Mouse (Mus musculus) right cerebral cortex, postnatal 36 days (tissue): ENCODE data around the gene Wasf3.
"Not testable (repeated sequence)": the region's sequence is repeated elsewhere in the genome, so short reads cannot be mapped to it uniquely, and the experiment has no call there.

Experiments used
- DNase-seq, 2 experiments: peaks; one replicate each; pipeline ENCODE4 v3.0.0; 2022; ENCODE audit warnings: low spot score in 2 of 2, mixed read lengths in 1 of 2

The Wasf3 gene

DNA sequence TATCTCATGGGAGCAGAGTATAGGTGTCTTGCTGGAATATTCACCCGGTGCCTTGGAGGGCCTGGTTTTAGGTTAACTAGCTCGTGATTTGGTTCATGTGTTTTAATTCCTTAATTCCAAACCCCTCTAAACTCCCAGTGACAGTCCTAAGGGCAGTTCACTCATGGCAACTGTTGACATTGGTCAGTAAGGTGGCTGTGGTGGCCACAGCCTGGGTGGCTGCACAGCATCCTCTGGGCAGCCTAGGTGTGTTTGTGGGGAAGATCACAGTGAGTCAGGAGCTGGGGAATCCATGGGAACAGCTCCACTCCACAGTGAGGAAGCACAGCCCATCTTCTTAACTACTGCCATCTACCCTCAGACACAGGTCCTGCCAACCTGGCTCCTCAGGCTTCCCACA is 61.8 kb downstream of the Wasf3 start:
- DNase-seq = no peak

DNA sequence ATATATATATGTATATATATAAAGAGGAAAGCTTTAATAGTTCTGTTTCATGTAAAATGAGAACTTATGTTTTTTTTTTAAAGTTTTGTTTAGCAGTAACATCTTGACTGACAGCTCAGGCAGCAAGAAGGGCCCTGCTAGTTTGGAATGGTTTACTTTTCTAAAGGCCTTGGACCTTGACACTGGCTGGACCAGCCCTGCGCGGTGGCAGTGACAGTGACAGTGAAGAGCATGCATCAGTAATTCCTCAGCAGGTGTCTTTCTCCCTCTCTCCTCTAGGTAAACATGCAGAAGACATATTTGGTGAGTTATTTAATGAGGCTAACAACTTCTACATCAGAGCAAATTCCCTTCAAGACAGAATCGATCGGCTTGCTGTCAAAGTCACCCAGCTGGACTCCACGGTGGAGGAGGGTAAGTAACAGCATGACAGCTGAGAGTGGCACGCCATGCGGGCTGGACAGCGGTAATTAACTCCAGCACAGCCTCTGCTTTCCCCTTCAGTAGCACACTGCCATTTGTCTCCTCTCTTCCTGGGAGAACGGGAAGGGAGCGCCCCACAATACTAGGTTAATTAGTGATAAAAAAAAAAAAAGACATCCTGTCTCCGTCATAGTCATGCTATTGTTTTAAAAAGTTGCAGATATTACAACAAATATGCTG is 66.9 kb downstream of the Wasf3 start:
- no peak for DNase-seq

DNA sequence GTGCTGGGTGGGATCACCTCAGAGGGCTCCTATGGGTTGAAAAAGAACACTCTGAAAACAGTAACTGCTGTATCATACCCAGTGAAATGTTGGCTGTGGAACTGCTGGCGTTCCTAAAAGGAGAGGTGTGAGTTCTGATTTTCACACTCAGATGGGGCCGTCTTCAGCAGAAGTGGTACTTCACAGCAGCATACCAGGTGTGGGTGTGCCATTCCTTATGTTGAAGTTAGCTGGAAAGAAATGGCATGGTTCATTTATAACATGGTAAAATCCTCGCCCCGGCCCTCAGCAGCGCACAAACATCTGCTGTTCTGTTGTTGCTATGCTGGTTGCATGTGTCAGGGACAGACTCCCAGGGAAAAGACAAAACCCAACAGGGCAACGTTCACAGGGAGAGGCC is 68.8 kb downstream of the Wasf3 start:
- DNase-seq = peak; percentile 25 to 37

DNA sequence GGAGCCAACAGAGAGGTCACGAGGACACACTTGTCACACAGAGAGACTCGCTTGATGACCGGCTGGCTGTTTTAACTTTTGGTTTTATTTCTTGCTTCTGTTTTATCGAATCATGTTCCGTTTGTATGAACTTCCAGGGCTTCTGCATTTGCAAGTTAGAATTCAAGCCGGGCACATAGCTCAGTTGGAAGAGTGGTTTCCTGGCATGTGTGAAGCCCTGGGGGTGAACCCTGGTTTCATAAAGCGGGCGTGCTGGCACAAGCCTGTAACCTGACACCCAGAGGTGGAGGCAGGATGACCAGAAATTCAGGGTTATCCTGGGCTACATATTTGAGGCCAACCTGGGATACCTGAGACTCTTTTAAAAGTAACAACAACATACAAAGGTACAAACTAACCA is 76.8 kb downstream of the Wasf3 start:
- no peak for DNase-seq

DNA sequence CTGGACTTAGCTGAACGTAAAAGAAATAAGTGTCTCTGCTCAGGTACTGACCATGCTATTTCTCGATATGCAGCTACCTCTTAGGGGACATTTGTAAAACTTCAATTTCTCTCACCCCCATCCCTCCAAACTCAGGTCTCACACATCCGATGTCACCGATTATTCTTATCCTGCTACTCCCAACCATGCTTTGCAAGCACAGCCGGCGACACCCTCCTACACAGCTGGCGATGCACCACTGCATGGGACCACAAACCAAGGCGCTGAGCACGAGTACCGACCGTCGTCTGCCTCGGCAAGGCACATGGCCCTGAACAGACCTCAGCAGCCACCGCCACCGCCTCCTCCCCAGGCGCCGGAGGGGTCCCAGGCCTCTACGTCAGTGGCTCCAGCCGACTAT is 81.9 kb downstream of the Wasf3 start:
- peak in 1 of 2 experiments; percentile 22 for DNase-seq

DNA sequence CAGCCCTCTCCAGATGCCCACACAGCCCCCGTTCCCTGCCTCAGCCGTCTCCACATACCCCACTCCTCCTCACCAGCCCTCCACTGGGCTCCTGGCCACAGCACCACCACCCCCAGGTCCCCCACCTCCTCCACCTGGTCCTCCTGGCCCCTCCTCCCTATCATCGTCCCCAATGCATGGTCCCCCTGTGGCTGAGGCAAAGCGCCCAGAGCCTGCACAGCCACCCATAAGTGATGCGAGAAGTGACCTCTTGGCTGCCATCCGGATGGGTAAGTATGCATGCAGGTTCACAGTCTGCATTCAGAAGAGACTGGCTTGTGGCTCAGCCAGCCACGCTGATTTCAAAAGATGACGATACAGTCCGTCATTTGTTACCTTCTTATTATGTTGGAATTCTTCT is 83.5 kb downstream of the Wasf3 start:
- DNase-seq = no peak

DNA sequence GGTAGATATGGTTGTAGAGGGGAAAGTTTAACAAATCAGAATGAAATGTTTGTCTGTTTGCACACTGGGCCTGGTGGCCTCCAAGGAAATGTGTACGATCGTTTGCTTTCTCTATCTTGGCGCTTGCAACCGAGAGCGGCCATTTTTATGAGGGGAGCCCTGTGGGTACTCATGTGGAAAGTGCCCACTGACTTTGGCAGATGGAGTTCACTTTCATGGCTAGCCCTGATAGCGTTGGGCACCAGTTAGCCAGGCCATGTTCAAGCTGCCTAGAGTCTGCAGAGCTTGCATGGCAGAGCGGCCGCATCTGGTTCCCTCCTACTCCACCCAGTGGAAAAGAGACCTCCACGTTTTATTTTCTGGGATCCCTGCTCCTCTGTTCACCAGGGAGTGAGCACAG is 86.0 kb downstream of the Wasf3 start:
- DNase-seq = no peak

DNA sequence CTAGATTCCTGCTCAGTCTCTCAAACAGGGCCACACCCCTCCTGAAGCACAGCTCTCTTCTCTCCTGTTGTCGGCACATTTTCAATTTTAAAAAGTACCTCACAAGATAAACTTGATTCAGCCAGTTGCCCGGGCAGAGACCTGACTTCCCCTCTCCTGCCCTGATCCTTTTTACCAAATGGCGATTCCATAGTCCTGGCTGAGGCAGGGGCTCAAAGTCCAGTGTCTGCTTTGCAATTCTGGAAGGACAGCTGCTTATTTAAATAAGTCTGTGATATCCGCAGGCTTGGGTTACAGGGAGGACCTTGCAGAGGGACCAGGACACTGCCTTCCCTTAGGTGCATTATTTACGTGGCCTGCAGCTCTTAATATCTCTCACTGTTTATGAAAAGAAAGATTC is 86.5 kb downstream of the Wasf3 start:
- DNase-seq = no peak

DNA sequence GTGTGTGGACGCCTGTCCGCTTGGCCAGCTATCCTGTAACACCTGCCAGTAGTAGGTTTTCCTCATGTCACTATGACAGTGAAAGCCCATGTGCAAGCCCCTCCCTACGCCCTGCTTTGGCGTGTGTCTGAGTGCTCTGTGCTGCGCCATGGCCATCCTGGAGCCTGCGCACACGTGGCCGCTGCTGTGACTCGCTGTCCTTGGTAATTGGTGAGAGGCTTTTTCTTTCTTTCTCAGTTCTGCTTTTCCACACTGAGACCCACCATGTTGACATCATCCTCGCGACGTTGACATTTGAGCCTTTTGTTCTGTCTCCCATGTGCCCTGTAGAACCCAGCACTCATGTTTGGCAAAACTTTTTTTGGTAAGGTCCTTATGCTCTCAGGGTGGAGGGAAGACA is 87.0 kb downstream of the Wasf3 start:
- DNase-seq = no peak

DNA sequence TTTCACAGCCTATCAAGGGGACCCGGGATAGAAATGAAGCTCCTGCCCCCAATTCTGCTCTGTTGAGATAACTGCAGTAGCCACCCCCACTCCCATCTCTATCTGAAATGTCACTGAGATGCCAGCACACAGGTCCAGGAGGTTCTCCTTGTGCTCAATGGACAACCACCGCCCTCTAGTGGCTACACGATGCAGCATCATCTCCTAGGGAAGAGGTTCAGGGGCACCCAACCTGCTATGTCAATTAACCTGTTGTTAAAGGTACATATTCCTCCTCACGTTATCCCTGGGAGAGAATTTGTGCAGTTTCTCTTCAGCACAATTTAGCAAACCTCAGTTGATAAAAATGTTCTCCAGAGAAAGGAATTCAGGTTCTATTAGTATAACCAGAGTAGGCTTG is 94.8 kb downstream of the Wasf3 start:
- DNase-seq = peak; percentile 29

DNA sequence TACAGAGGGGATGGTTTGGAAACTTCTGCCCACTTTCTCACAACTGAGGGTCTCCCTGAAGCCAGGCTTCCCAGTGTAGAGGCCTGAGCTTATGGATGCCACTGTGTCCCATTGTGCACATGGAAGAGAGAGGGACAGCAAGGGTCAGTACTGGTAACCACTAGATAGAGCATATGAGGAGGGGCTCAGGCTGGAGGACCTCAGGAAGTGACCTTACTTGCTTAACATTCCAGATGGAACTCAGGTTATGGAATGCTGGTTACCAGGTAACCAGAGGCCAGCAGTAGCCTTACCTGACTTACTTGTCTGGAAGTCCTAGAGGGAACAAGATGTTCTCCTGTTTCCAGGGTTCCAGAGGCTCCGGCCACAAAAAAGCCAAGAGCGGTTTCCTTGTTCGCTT is 96.9 kb downstream of the Wasf3 start, which contains the start of gene Gm6408:
Gene Gm6408, plus strand, starts transcription at position 301 of the 400 bp plus-strand sequence.
- DNase-seq = not testable (repeated sequence)

DNA sequence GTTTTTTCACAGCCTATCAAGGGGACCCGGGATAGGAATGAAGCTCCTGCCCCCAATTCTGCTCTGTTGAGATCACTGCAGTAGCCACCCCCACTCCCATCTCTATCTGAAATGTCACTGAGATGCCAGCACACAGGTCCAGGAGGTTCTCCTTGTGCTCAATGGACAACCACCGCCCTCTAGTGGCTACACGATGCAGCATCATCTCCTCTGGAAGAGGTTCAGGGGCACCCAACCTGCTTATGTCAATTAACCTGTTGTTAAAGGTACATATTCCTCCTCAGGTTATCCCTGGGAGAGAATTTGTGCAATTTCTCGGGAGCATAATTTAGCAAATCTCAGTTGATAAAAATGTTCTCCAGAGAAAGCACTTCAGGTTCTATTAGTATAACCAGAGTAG is 104.2 kb downstream of the Wasf3 start:
- DNase-seq = not testable (repeated sequence)

DNA sequence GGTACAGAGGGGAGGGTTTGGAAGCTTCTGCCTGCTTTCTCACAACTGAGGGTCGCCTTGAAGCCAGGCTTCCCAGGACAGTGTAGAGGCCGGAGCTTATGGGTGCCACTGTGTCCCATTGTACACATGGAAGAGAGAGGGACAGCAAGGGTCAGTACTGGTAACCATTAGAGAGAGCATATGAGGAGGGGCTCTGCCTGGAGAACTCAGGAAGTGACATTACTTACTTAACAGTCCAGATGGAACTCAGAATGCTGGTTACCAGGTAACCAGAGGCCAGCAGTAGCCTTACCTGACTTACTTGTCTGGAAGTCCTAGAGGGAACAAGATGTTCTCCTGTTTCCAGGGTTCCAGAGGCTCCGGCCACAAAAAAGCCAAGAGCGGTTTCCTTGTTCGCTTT is 106.3 kb downstream of the Wasf3 start, which contains the start of gene Gm6370:
Gene Gm6370, plus strand, starts transcription at position 301 of the 400 bp plus-strand sequence.
- DNase-seq = not testable (repeated sequence)

DNA sequence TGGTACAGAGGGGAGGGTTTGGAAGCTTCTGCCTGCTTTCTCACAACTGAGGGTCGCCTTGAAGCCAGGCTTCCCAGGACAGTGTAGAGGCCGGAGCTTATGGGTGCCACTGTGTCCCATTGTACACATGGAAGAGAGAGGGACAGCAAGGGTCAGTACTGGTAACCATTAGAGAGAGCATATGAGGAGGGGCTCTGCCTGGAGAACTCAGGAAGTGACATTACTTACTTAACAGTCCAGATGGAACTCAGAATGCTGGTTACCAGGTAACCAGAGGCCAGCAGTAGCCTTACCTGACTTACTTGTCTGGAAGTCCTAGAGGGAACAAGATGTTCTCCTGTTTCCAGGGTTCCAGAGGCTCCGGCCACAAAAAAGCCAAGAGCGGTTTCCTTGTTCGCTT is 117.3 kb downstream of the Wasf3 start, which contains the start of gene 4930449I24Rik:
Gene 4930449I24Rik, plus strand, starts transcription at position 301 of the 400 bp plus-strand sequence.
- DNase-seq = not testable (repeated sequence)

DNA sequence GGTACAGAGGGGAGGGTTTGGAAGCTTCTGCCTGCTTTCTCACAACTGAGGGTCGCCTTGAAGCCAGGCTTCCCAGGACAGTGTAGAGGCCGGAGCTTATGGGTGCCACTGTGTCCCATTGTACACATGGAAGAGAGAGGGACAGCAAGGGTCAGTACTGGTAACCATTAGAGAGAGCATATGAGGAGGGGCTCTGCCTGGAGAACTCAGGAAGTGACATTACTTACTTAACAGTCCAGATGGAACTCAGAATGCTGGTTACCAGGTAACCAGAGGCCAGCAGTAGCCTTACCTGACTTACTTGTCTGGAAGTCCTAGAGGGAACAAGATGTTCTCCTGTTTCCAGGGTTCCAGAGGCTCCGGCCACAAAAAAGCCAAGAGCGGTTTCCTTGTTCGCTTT is 129.0 kb downstream of the Wasf3 start, which contains the start of gene Gm3402:
Gene Gm3402, plus strand, starts transcription at position 301 of the 400 bp plus-strand sequence.
- DNase-seq = not testable (repeated sequence)
